Mouse (Mus musculus): ENCODE results near the gene Tnpo1. TPM values are rescaled to one million over a fixed set of nuclear protein-coding genes. Genes with fewer than 3 reads are reported as not detected.

Tnpo1 gene
- polyA plus RNA-seq, 2 experiments: 10.5 to 13.6 TPM

DNA sequence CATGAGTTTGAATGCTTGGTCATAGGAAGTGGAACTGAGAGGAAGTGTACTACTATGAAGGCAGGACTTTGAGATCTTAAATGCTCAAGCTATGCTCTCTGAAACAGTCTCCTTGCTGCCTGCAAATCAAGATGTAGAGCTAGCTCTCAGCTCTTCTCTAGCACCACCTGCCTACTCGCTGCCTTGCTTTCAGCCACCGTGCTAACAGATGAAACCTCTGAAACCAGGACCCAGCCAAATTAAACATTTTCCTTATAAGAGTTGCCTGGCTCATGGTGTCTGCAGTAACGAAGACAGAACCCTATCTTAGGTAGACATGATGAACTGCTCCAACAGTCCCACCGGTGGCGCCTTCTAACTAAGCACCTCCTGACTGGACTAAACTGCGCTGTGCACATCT, 46.8 kb downstream of the Tnpo1 start:
- ATAC-seq (ENCODE audit: insufficient read depth): no peak
- TF ChIP-seq EP300 (IDR thresholded peaks at IDR 0.05; ENCODE audit: low read depth) (no peak), CTCF (IDR thresholded peaks at IDR 0.05; ENCODE audit: low read depth) (no peak)
- peaks cover 54% of the 10 kb centered on the region for H3K36me3 ChIP-seq (replicated peaks; ENCODE audit: control insufficient read depth, insufficient read depth, low read depth)
- no peaks in the 10 kb centered on the region for H3K4me1 ChIP-seq (replicated peaks; ENCODE audit: control insufficient read depth in 2 of 2, insufficient read depth in 2 of 2, low read length in 1 of 2)
- H3K4me3 ChIP-seq (ENCODE audit: insufficient read depth in 1 of 2, low read depth in 2 of 2, low read length in 2 of 2): no peak overlapping the region
- H3K27me3 ChIP-seq (ENCODE audit: control insufficient read depth, insufficient read depth, low read length): no peaks in the 10 kb centered on the region
- no peak overlapping the region for H3K4me2 ChIP-seq (ENCODE audit: low read depth)
- DNase-seq (ENCODE audit: low read depth in 3 of 3, low spot score in 3 of 3): no peak
- H3K9ac ChIP-seq (replicated peaks): no peak overlapping the region
- WGBS (ENCODE audit: insufficient replicate concordance): 91% methylated on average over 6 of the region's 6 CpGs
- no peaks in the 10 kb centered on the region for H3K9me3 ChIP-seq (ENCODE audit: control insufficient read depth, low read length)
- no peak overlapping the region for H3K27ac ChIP-seq

DNA sequence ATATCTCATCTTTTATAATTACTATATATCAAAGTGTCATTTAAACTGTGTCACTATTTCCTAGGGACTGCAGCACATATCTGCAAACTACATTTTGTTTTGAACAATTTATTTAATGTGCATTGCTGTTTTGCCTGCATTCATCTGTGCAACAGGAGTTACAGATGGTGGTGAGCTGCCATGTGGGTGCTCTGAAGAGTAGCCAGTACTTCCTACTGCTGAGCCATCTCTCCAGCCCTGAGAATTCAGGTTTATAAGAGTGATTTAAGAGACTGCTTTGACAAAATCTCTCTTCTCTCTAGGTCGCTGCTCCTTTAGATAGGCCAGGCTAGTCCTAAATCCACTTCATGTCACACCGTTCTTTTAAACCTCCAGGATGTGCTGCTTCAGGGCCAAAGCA, 49.0 kb downstream of the Tnpo1 start:
- no peak overlapping the region for H3K9ac ChIP-seq (replicated peaks)
- DNase-seq (ENCODE audit: low read depth in 3 of 3, low spot score in 3 of 3) (no peak), ATAC-seq (ENCODE audit: insufficient read depth) (no peak)
- no peaks in the 10 kb centered on the region for H3K27me3 ChIP-seq (ENCODE audit: control insufficient read depth, insufficient read depth, low read length)
- no peak overlapping the region for H3K27ac ChIP-seq
- H3K4me3 ChIP-seq (ENCODE audit: insufficient read depth in 1 of 2, low read depth in 2 of 2, low read length in 2 of 2): no peak overlapping the region
- 77% methylated on average over 2 of the region's 2 CpGs for WGBS (ENCODE audit: insufficient replicate concordance)
- no peak overlapping the region for H3K4me2 ChIP-seq (ENCODE audit: low read depth)
- no peak for TF ChIP-seq CTCF (IDR thresholded peaks at IDR 0.05; ENCODE audit: low read depth)
- H3K36me3 ChIP-seq (replicated peaks; ENCODE audit: control insufficient read depth, insufficient read depth, low read depth): peaks cover 51% of the 10 kb centered on the region
- no peaks in the 10 kb centered on the region for H3K9me3 ChIP-seq (ENCODE audit: control insufficient read depth, low read length)
- no peaks in the 10 kb centered on the region for H3K4me1 ChIP-seq (replicated peaks; ENCODE audit: control insufficient read depth in 2 of 2, insufficient read depth in 2 of 2, low read length in 1 of 2)

DNA sequence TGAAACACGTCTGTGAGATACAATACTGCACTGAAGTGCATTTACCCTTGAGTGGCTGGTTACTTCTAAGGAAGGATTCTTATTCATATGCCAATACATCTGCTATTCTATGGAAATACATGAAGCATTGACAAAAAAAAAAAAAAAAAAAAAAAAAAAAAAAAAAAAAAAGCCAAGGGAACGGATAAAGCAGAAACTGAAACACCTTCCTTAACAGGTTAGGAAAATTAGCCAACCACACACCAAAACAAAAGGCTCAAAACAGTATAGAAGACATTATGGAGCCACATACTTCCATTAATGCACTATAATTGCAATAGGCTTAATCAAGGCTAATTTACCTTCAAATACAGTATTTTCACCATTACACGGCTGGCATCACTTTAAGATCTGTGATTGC, 51.5 kb downstream of the Tnpo1 start:
- H3K27ac ChIP-seq: no peak overlapping the region
- H3K4me2 ChIP-seq (ENCODE audit: low read depth): no peak overlapping the region
- 0 out of 4 replicates have a peak, but pooled peaks cover 0 to 3% of the 10 kb centered on the region in 2 experiments for H3K4me1 ChIP-seq (replicated peaks; ENCODE audit: control insufficient read depth in 2 of 2, insufficient read depth in 2 of 2, low read length in 1 of 2)
- no peak for TF ChIP-seq CTCF (IDR thresholded peaks at IDR 0.05; ENCODE audit: low read depth)
- no peak for TF ChIP-seq EP300 (IDR thresholded peaks at IDR 0.05; ENCODE audit: low read depth)
- peaks cover 56% of the 10 kb centered on the region for H3K36me3 ChIP-seq (replicated peaks; ENCODE audit: control insufficient read depth, insufficient read depth, low read depth)
- DNase-seq (ENCODE audit: low read depth in 3 of 3, low spot score in 3 of 3): no peak
- no peak overlapping the region for H3K4me3 ChIP-seq (ENCODE audit: insufficient read depth in 1 of 2, low read depth in 2 of 2, low read length in 2 of 2)
- H3K9me3 ChIP-seq (ENCODE audit: control insufficient read depth, low read length): no peaks in the 10 kb centered on the region
- no peaks in the 10 kb centered on the region for H3K27me3 ChIP-seq (ENCODE audit: control insufficient read depth, insufficient read depth, low read length)
- no peak overlapping the region for H3K9ac ChIP-seq (replicated peaks)
- WGBS (ENCODE audit: insufficient replicate concordance): 68% methylated on average over 3 of the region's 3 CpGs
- ATAC-seq (ENCODE audit: insufficient read depth): no peak

DNA sequence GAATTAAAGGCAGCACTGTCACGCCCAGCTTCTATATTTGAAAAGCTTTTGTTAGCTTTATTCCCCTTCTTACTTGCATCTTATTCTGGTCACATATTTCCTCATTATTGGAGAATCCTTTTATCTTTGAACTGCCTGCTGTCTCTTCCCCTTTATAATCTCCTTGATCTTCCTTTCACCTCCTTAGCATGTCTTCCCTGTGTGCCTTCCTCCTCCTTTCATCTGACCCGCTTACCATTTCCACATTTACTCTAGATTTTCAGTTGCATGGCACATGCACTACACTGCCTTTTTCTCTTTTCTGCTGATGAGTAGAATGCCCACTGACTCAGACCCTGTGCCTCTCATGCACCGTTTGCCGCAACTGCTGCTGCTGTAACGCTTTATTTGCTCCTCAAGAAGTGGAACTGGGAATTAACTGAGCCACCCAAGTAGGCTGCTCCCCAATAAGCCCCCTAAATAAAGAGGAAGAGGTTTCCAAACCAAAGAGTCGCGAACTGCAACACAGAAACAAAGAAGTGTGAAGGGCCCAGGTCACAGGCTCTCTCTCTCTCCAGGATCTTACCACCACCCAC, 53.8 kb downstream of the Tnpo1 start:
- Histone ChIP-seq H3K4me2 (ENCODE audit: low read depth) (no peak overlapping the region), H3K9me3 (ENCODE audit: control insufficient read depth, low read length) (no peaks in the 10 kb centered on the region), H3K4me1 (replicated peaks; ENCODE audit: control insufficient read depth in 2 of 2, insufficient read depth in 2 of 2, low read length in 1 of 2) (0 out of 4 replicates have a peak, but pooled peaks cover 0 to 3% of the 10 kb centered on the region in 2 experiments), H3K27me3 (ENCODE audit: control insufficient read depth, insufficient read depth, low read length) (no peaks in the 10 kb centered on the region), H3K36me3 (replicated peaks; ENCODE audit: control insufficient read depth, insufficient read depth, low read depth) (peaks cover 61% of the 10 kb centered on the region), H3K27ac (no peak overlapping the region), H3K9ac (replicated peaks) (no peak overlapping the region), H3K4me3 (ENCODE audit: insufficient read depth in 1 of 2, low read depth in 2 of 2, low read length in 2 of 2) (no peak overlapping the region)
- no peak for DNase-seq (ENCODE audit: low read depth in 3 of 3, low spot score in 3 of 3)
- ATAC-seq (ENCODE audit: insufficient read depth): no peak
- TF ChIP-seq CTCF (IDR thresholded peaks at IDR 0.05; ENCODE audit: low read depth) (no peak), EP300 (IDR thresholded peaks at IDR 0.05; ENCODE audit: low read depth) (no peak)
- WGBS (ENCODE audit: insufficient replicate concordance): 76% methylated on average over 7 of the region's 7 CpGs

DNA sequence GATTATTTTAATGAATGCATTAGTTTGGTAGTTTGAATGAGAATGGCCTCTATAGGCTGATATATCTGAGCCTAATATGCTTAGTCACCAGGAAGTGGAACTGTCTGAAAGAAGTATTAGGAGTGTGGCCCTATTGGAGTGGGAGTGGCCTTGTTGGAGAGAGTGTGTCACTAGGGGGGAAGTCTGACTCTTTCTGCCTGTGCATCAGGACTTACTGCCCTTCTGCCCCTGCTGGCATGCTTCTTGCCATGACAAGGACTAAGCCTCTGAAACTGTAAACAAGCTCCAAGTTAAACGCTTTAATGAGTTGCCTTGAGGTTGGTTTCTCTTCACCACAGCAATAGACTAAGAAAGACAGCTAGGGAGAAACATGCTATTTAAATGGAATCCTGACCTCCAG, 54.9 kb downstream of the Tnpo1 start:
- peaks cover 63% of the 10 kb centered on the region for H3K36me3 ChIP-seq (replicated peaks; ENCODE audit: control insufficient read depth, insufficient read depth, low read depth)
- TF ChIP-seq EP300 (IDR thresholded peaks at IDR 0.05; ENCODE audit: low read depth) (no peak), CTCF (IDR thresholded peaks at IDR 0.05; ENCODE audit: low read depth) (no peak)
- ATAC-seq (ENCODE audit: insufficient read depth): peak; percentile 58; the same call in 1 of the 2 replicates
- H3K4me2 ChIP-seq (ENCODE audit: low read depth): no peak overlapping the region
- DNase-seq (ENCODE audit: low read depth in 3 of 3, low spot score in 3 of 3): peak in 1 of 3 experiments; percentile 22
- H3K4me3 ChIP-seq (ENCODE audit: insufficient read depth in 1 of 2, low read depth in 2 of 2, low read length in 2 of 2): no peak overlapping the region
- no peak overlapping the region for H3K9ac ChIP-seq (replicated peaks)
- H3K27me3 ChIP-seq (ENCODE audit: control insufficient read depth, insufficient read depth, low read length): no peaks in the 10 kb centered on the region
- H3K9me3 ChIP-seq (ENCODE audit: control insufficient read depth, low read length): no peaks in the 10 kb centered on the region
- H3K27ac ChIP-seq: no peak overlapping the region
- WGBS (ENCODE audit: insufficient replicate concordance): 67% methylated on average over 1 of the region's 1 CpGs
- 0 out of 4 replicates have a peak, but pooled peaks cover 0 to 3% of the 10 kb centered on the region in 2 experiments for H3K4me1 ChIP-seq (replicated peaks; ENCODE audit: control insufficient read depth in 2 of 2, insufficient read depth in 2 of 2, low read length in 1 of 2)
